Mouse (Mus musculus) intestine, embryonic 15.5 days (tissue): Measurements from ENCODE around the gene Ptcd3. TPM values are rescaled to one million over a fixed set of nuclear protein-coding genes. Genes with fewer than 3 reads are reported as not detected.
"Not testable (repeated sequence)": the region's sequence is repeated elsewhere in the genome, so short reads cannot be mapped to it uniquely, and the experiment has no call there.

Source experiments
- ATAC-seq: fragments of 200-750 bp; cut with Nextera tagmentation; 2 replicates; pipeline ENCODE4 v1.8.0; 2017; ENCODE audit warnings: moderate TSS enrichment, moderate library complexity
- H3K27ac ChIP-seq: fragments of 300-500 bp; sonication (generic); 2 replicates; pipeline ENCODE4 v1.5.1; 2015; ENCODE audit warnings: mild to moderate bottlenecking, inconsistent platforms
- H3K27me3 ChIP-seq: fragments of 300-500 bp; sonication (generic); replicated peaks from 2 replicates; pipeline ENCODE4 v1.6.1; 2015; ENCODE audit warnings: inconsistent platforms
- H3K36me3 ChIP-seq: fragments of 300-500 bp; sonication (generic); 2 replicates; pipeline ENCODE4 v1.6.1; 2015; ENCODE audit warnings: inconsistent platforms
- H3K4me1 ChIP-seq: fragments of 300-500 bp; sonication (generic); replicated peaks from 2 replicates; pipeline ENCODE4 v1.6.1; 2015; ENCODE audit warnings: inconsistent platforms
- H3K4me2 ChIP-seq: fragments of 300-500 bp; sonication (generic); replicated peaks from 2 replicates; pipeline ENCODE4 v1.6.1; 2015; ENCODE audit warnings: mild to moderate bottlenecking, inconsistent platforms
- H3K4me3 ChIP-seq: fragments of 300-500 bp; sonication (generic); replicated peaks from 2 replicates; pipeline ENCODE4 v1.5.1; 2015; ENCODE audit warnings: inconsistent platforms
- H3K9ac ChIP-seq: fragments of 300-500 bp; sonication (generic); 2 replicates; pipeline ENCODE4 v1.6.1; 2015; ENCODE audit warnings: inconsistent platforms
- H3K9me3 ChIP-seq: fragments of 300-500 bp; sonication (generic); 2 replicates; pipeline ENCODE4 v1.6.1; 2016; ENCODE audit warnings: inconsistent platforms
- WGBS: fragments of 180-500 bp; shearing (Covaris S2); methylation state at CpG from one replicate; pipeline ENCODE4 v1.1.7; 2015; 5-methylcytosine and 5-hydroxymethylcytosine counted together
- polyA plus RNA-seq: library from polyadenylated mRNA; unstranded; fragments of >200 nt; fragmentation: Nextera tagmentation; extraction: Ambion mirVana; gene quantifications from 2 replicates; pipeline ENCODE4 v1.2.1, GENCODE M21; 2015

The Ptcd3 gene
- polyA plus RNA-seq, 1 experiment from 2014 or later = 104 TPM

GRCm38 (mm10) chr6:71927911-71928310, 19.4 kb upstream of the Ptcd3 start:
- Histone ChIP-seq H3K9me3 (no peaks in the 10 kb centered on the region), H3K36me3 (peaks cover 41% of the 10 kb centered on the region), H3K4me2 (no peak overlapping the region), H3K9ac (no peak overlapping the region), H3K27ac (no peak overlapping the region), H3K4me3 (no peak overlapping the region), H3K4me1 (no peaks in the 10 kb centered on the region), H3K27me3 (no peaks in the 10 kb centered on the region)
- ATAC-seq = no peak

- H3K27ac ChIP-seq, H3K9ac ChIP-seq, H3K27me3 ChIP-seq, H3K9me3 ChIP-seq, H3K4me3 ChIP-seq, H3K4me1 ChIP-seq, H3K4me2 ChIP-seq, ATAC-seq: not testable (repeated sequence)
- WGBS = 91% methylated on average over 5 of the region's 5 CpGs
- peaks cover 47% of the 10 kb centered on the region for H3K36me3 ChIP-seq
These were observed 16.7 kb upstream of the Ptcd3 start for GRCm38 (mm10) chr6:71925233-71925632.

- peaks cover 47% of the 10 kb centered on the region for H3K36me3 ChIP-seq
These were observed 12.2 kb upstream of the Ptcd3 start for GRCm38 (mm10) chr6:71920752-71921151.

GRCm38 (mm10) chr6:71911686-71912450, 3.3 kb upstream of the Ptcd3 start:
- Histone ChIP-seq H3K27ac (no peak overlapping the region), H3K9me3 (no peaks in the 10 kb centered on the region), H3K4me2 (no peak overlapping the region), H3K4me3 (no peak overlapping the region), H3K36me3 (peaks cover 11% of the 10 kb centered on the region; the same call in 1 of the 2 replicates), H3K4me1 (peaks cover 14% of the 10 kb centered on the region; the same call in 1 of the 2 replicates), H3K27me3 (no peaks in the 10 kb centered on the region), H3K9ac (no peak overlapping the region)
- 63% methylated on average over 5 of the region's 5 CpGs for WGBS
- no peak for ATAC-seq

More at GRCm38 (mm10) chr6:71920752-71921151, 12.2 kb upstream of the Ptcd3 start:
- 93% methylated on average over 7 of the region's 7 CpGs for WGBS
- no peak for ATAC-seq
- H3K4me2 ChIP-seq = no peak overlapping the region
- H3K4me1 ChIP-seq = no peaks in the 10 kb centered on the region
- no peak overlapping the region for H3K4me3 ChIP-seq
- no peak overlapping the region for H3K27ac ChIP-seq
- no peak overlapping the region for H3K9ac ChIP-seq
- no peaks in the 10 kb centered on the region for H3K9me3 ChIP-seq
- H3K27me3 ChIP-seq = no peaks in the 10 kb centered on the region

GRCm38 (mm10) chr6:71909840-71910239, 1.3 kb upstream of the Ptcd3 start:
- Histone ChIP-seq H3K27me3 (no peaks in the 10 kb centered on the region), H3K4me1 (peaks cover 15% of the 10 kb centered on the region; the same call in 1 of the 2 replicates), H3K9ac (no peak overlapping the region), H3K9me3 (no peaks in the 10 kb centered on the region), H3K4me2 (peak overlapping the region; percentile 63), H3K36me3 (peaks cover 10% of the 10 kb centered on the region; the same call in 1 of the 2 replicates), H3K27ac (no peak overlapping the region), H3K4me3 (peak overlapping the region; percentile 60)
- ATAC-seq = no peak
- 73% methylated on average over 6 of the region's 6 CpGs for WGBS

GRCm38 (mm10) chr6:71909384-71909783, 834 bp upstream of the Ptcd3 start:
- WGBS = 19% methylated on average over 10 of the region's 10 CpGs
- Histone ChIP-seq H3K27me3 (no peaks in the 10 kb centered on the region), H3K4me1 (peaks cover 15% of the 10 kb centered on the region; the same call in 1 of the 2 replicates), H3K4me3 (peak overlapping the region; percentile 60), H3K36me3 (peaks cover 8% of the 10 kb centered on the region; the same call in 1 of the 2 replicates), H3K27ac (no peak overlapping the region), H3K9me3 (no peaks in the 10 kb centered on the region), H3K4me2 (peak overlapping the region; percentile 63), H3K9ac (peak overlapping the region; percentile 67; the same call in 1 of the 2 replicates)
- ATAC-seq = no peak; the same call in 1 of the 2 replicates

GRCm38 (mm10) chr6:71907702-71908235, 781 bp downstream of the Ptcd3 start:
- no peaks in the 10 kb centered on the region for H3K9me3 ChIP-seq
- peak overlapping the region; percentile 67 for H3K9ac ChIP-seq
- no peaks in the 10 kb centered on the region for H3K27me3 ChIP-seq
- H3K4me3 ChIP-seq = peak overlapping the region; percentile 60
- H3K36me3 ChIP-seq = peaks cover 4% of the 10 kb centered on the region; the same call in 1 of the 2 replicates
- peaks cover 15% of the 10 kb centered on the region; the same call in 1 of the 2 replicates for H3K4me1 ChIP-seq
- WGBS = 5% methylated on average over 4 of the region's 4 CpGs
- ATAC-seq = no peak
- H3K4me2 ChIP-seq = peak overlapping the region; percentile 63
- H3K27ac ChIP-seq = no peak overlapping the region

- no peaks in the 10 kb centered on the region for H3K9me3 ChIP-seq
- H3K36me3 ChIP-seq = peaks cover 44% of the 10 kb centered on the region
These were observed 15.3 kb downstream of the Ptcd3 start for GRCm38 (mm10) chr6:71893263-71893662.

GRCm38 (mm10) chr6:71877965-71878760, 30.4 kb downstream of the Ptcd3 start:
- Histone ChIP-seq H3K4me1 (no peaks in the 10 kb centered on the region), H3K4me3 (no peak overlapping the region), H3K9ac (no peak overlapping the region), H3K27ac (no peak overlapping the region), H3K27me3 (no peaks in the 10 kb centered on the region), H3K36me3 (peaks cover 28% of the 10 kb centered on the region), H3K4me2 (no peak overlapping the region), H3K9me3 (no peaks in the 10 kb centered on the region)
- ATAC-seq = no peak
- 92% methylated on average over 3 of the region's 3 CpGs for WGBS

More at GRCm38 (mm10) chr6:71893263-71893662, 15.3 kb downstream of the Ptcd3 start:
- Histone ChIP-seq H3K4me2 (no peak overlapping the region), H3K27ac (no peak overlapping the region), H3K4me1 (no peaks in the 10 kb centered on the region), H3K27me3 (no peaks in the 10 kb centered on the region), H3K9ac (no peak overlapping the region), H3K4me3 (no peak overlapping the region)
- ATAC-seq = no peak
- WGBS = 93% methylated on average over 4 of the region's 4 CpGs

- ATAC-seq = no peak
- no peaks in the 10 kb centered on the region for H3K9me3 ChIP-seq
These were observed 37.2 kb downstream of the Ptcd3 start for GRCm38 (mm10) chr6:71871396-71871795.

GRCm38 (mm10) chr6:71868809-71869208, 39.7 kb downstream of the Ptcd3 start:
- no peak for ATAC-seq
- H3K36me3 ChIP-seq = peaks cover 32% of the 10 kb centered on the region

More at GRCm38 (mm10) chr6:71871396-71871795, 37.2 kb downstream of the Ptcd3 start:
- Histone ChIP-seq H3K27ac (no peak overlapping the region), H3K4me3 (no peak overlapping the region), H3K27me3 (no peaks in the 10 kb centered on the region), H3K4me1 (no peaks in the 10 kb centered on the region), H3K36me3 (peaks cover 23% of the 10 kb centered on the region), H3K9ac (no peak overlapping the region), H3K4me2 (no peak overlapping the region)
- 94% methylated on average over 9 of the region's 9 CpGs for WGBS

GRCm38 (mm10) chr6:71867751-71868150, 40.8 kb downstream of the Ptcd3 start:
- Histone ChIP-seq H3K27me3 (no peaks in the 10 kb centered on the region), H3K36me3 (peaks cover 31% of the 10 kb centered on the region), H3K9me3 (no peaks in the 10 kb centered on the region), H3K4me3 (no peak overlapping the region), H3K4me1 (no peaks in the 10 kb centered on the region), H3K27ac (no peak overlapping the region), H3K9ac (no peak overlapping the region), H3K4me2 (no peak overlapping the region)
- ATAC-seq = no peak
- 82% methylated on average over 2 of the region's 2 CpGs for WGBS

More at GRCm38 (mm10) chr6:71868809-71869208, 39.7 kb downstream of the Ptcd3 start:
- Histone ChIP-seq H3K4me3 (no peak overlapping the region), H3K9me3 (no peaks in the 10 kb centered on the region), H3K27ac (no peak overlapping the region), H3K9ac (no peak overlapping the region), H3K4me1 (no peaks in the 10 kb centered on the region), H3K27me3 (no peaks in the 10 kb centered on the region), H3K4me2 (no peak overlapping the region)
- 85% methylated on average over 1 of the region's 1 CpGs for WGBS
